Mouse (Mus musculus) B cell, adult 2 months (primary cell): ENCODE results near the gene Olfr110.
"Not testable (repeated sequence)": the region's sequence is repeated elsewhere in the genome, so short reads cannot be mapped to it uniquely, and the experiment has no call there.

Experiments
- DNase-seq, 2 experiments: peaks; one replicate each; pipeline ENCODE4 v3.0.0; 2022

The Olfr110 gene

DNA sequence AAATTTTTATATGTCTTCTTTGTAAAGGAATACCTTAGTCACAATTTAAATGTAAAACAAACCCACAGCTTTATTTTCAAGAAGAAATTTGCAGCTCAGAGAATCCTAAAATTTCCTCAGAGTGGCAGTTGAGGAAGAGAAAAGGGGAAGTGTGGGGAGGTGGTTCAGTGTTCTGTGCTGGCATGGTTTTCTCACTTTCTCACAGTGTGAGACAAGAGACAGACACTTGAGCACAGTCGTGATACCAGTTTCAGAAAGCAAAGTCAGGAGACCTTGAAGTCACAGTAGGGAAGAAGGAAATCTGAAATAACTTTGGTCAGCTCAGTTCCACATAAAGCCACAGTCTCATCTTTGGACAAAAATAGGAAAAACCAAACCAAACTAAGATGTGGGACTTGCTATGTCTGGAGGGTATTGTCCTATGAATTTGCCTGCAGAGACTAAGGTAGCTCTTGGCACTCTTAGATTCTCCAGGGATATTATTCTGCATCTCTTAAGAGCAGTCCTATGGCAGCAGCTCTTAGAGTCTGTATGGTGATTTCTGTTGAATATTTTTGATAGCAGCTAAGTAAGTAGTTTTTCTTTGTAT is at the start of gene Olfr110:
Gene Olfr110, plus strand, starts transcription at position 539 of the 589 bp plus-strand sequence.
- DNase-seq, result no peak

DNA sequence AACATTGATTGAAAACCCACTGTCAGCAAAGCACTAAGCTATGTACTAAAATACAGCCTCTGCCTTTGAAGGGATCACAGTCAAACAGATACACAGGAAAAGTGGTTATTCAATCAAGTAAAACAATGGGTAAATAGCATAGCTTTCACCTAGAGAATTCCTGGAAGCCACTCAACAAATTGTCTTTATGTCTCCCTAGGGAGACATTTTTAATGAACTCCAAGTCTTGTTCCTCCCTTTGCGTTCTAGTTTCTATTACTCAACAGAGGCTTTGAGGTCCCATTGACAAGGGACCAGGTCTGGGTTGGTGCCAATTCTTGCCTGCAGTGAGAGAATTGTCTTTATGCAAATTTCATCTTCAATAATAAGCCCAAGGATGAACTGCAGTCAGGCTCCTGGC is 47.1 kb upstream of the Olfr110 start, which contains the start of gene Olfr108:
Gene Olfr108, plus strand, starts transcription at position 301 of the 400 bp plus-strand sequence.
- DNase-seq, result no peak

DNA sequence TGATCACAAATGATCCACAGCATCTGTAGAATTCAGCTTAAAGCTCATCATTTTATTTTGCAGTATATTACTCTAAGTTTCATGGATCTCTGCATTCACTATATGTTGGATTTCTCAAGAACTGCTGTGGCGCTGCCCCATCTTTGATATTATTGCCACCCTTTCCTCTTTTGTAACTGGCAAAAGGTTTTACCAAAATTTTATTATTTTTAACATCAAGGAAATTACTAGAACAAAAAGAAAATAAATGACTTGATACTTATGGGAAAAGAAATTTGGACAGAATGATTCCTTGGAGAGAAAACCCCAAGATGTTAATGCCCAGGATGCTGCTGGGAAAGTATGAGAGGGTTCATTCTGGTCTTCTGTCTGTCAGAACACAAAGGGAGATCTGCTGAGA is 33.7 kb upstream of the Olfr110 start, which contains the start of gene Olfr109:
Gene Olfr109, plus strand, starts transcription at position 301 of the 400 bp plus-strand sequence.
- no peak for DNase-seq

DNA sequence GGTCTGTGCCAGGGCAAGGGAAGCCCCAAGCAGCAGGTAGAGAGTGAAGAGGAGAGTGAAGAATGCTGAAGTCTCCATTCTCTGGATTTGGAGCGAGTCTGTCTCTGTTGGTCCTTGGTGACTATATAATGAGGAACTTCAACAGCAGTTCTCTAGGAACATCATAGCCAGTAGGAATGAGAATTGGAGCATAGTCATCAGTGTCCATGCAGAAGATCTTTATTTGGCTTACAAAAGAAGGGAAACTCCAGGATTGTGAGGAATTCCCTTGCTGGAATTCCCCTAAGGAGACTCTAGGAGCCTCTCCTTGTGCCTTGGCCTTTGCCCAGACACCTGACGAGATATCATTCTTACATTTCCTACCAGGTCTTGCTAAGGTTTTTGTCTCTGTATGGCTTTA is 8.8 kb upstream of the Olfr110 start, which contains the start of gene H2-M2:
Gene H2-M2, minus strand, starts transcription at position 101 of the 400 bp plus-strand sequence.
- DNase-seq, result no peak

DNA sequence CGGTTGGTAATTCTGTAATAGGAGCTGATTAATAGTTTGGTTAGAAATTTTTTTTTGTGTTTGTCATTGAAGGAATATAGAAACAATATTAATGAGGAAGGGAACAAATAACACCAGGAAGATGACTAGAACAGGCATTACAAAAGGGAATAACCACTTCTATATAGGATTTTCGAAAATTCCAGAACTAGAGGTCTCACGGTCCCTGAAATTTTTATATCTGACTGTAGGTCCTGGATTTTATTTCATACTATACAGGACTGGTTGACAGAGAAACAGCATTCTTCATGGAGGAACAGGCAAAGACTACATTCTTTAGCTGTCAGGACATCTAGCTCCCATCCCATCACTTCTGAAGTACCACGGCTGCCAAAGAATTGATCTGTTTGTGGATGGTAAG is 15.5 kb downstream of the Olfr110 start, which contains the start of gene Olfr111:
Gene Olfr111, plus strand, starts transcription at position 301 of the 400 bp plus-strand sequence.
- DNase-seq, result no peak

DNA sequence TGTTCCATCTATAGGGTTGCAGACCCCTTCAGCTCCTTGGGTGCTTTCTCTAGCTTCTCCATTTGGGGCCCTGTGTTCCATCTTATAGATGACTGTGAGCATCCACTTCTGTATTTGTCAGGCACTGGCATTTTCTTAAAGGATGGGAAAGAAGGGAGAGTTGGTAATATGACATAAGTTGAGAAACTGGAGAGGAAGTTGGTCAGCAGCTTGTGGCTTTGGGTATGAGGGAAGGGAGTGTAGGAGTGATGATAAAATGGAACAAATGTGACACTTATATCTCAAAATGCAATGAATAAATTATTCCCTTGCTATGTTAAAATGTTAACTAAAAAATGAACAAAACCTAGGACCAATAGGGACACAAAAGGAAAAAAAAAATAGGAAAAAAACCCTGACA is 32.3 kb downstream of the Olfr110 start:
- DNase-seq, result not testable (repeated sequence)

DNA sequence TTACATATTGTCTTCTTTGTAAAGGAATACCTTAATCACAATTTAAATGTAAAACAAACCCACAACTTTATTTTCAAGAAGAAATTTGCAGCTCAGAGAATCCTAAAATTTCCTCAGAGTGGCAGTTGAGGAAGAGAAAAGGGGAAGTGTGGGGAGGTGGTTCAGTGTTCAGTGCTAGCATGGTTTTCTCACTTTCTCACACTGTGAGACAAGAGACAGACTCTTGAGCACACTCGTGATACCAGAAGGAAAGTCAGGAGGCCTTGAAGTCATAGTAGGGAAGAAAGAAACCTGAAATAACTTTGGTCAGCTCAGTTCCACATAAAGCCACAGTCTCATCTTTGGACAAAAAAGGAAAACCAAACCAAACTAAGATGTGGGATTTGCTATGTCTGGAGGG is 33.2 kb downstream of the Olfr110 start:
- DNase-seq, result not testable (repeated sequence)

DNA sequence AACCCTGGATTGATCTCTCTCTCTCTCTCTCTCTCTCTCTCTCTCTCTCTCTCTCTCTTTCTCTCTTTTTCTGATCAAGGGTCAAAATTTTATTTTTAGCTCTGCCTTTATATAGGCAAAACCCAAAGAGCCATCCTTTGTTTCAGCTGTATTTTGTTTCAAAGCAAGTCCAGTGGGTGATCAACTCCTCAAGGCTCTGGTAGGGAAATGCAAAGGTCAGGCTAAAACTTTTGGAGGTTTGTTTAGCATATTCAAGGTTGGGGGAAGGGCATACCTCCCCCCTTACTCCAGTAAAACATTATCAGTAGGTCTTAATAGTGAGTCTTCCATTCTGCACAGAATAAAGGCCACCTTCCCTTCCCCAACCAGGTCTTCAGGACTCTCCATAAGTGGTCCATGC is 42.9 kb downstream of the Olfr110 start:
- DNase-seq, result no peak

DNA sequence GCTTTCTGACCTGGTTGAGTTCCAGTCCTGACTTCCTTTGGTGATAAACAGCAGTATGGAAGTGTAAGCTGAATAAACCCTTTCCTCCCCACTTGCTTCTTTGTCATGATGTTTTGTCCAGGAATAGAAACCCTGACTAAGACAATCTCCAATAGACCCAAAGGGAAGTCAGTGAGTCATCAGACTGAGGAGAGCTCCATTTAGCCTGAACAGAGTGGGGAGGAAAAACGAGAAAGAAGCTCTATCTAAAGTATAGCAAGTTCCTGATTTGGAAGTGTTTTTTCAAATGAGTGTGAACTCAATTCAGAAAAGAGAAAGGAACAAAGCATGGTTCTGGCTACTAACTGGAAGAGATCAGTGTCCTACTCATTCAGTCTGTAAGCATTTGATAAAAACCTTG is 46.1 kb downstream of the Olfr110 start:
- DNase-seq, result not testable (repeated sequence)

DNA sequence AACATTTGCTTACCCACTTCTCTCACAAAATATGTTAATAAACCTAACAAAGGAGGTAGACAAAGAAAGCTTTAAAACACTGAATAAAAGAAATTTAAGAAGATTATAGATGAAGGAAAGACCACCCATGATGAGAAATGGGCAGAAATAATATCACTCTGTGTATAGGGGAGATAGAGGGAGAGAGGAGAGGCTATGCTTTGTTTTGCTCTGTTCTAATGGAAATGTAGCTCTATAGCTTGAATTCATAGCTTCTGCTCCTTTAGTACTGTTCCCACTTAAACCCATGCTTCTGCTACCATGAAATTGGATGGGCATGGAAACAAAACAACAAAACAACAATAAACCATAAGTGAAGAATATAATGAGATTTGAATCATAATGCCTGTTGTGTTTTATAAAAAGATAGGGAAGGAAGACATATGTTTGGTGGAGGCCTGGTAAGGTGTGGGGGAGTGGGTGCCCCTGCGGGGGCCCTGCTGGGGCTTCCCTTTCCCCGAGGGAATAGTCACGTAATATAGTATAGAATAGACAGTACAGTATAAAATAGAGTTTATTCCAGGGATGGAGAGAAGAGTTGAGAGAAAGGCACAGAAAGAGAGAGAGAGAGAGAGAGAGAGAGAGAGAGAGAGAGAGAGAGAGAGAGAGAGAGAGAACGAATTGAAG is 49.3 kb downstream of the Olfr110 start:
- no peak for DNase-seq

DNA sequence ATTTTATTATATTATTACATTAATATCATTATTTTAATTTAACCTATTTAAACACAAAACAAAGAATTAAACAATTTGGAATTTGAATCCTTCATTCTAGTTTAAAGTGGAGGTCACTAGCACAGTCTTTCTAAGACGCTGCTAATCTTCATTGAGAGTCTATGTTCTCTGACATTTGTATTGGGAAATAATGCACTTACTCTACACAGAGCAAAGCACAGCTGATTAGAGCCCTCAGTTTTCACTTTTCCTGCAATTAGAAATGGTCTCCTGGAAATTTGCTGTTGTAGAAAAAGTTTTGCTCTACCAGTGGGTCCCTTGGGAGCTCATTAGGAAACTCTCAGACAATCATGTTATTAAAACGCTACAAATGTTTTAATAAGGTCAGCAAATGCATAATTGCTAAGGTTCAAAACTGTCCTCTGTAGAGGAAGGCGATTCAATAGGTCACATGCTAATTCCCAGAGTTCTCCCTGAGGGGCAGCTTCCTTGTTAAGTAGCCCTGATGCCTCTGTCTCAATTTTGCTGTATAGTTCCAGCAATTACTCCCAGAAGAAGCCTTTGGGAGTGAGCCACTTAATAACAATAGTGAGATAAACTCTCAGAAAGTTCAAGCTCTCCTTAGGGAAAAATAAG is 51.6 kb downstream of the Olfr110 start:
- DNase-seq, result no peak
